Mouse (Mus musculus) retina, embryonic 14.5 days (tissue): ENCODE measurements around the gene Plekhg6.
A peak's percentile ranks its signal among the peaks of the same experiment; 100 is the strongest.

ENCODE experiments used
- DNase-seq: peaks from one replicate; pipeline ENCODE4 v3.0.0-alpha.2; 2015; ENCODE audit warnings: low spot score

Plekhg6 gene

DNA sequence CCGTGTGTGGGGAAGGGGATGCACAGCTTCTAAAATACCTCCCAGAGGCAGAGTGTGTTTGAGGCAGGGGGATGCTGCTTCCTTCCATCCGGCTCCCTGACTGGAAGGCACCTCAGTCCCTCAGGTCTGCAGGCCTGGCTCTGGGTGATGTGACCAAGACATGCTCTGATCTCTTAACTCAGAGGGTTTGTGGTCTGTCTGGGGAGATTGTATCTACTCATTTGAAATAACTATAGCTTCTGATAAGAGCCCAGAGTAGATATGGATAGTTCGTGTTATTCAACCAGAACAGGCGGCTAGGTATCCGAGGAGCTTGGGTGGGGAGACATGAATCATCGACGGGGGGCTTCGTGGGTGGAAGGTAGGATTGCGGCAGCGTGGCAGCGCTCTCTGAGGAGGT is 27.4 kb downstream of the Plekhg6 start:
- no peak for DNase-seq

DNA sequence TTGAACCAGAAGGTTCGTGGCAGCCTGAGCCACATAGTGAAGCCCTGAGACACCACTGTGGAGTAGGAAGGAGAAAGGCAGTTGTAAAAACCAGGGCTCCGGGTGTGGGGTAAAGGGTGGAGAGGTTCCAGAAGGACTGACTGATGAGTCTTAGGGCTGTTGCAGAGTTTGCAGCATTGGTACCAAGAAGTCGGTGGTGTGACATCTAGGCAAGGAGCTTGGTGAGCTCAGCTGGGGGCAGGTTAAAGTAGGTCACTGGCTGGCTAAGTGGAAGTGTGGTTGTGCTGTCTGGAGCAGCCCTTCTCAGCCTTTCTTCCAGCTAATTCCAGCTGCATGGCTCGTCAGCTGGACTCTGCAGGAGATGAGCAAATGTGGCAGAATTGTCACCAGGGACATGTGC is 27.8 kb downstream of the Plekhg6 start:
- DNase-seq: no peak

DNA sequence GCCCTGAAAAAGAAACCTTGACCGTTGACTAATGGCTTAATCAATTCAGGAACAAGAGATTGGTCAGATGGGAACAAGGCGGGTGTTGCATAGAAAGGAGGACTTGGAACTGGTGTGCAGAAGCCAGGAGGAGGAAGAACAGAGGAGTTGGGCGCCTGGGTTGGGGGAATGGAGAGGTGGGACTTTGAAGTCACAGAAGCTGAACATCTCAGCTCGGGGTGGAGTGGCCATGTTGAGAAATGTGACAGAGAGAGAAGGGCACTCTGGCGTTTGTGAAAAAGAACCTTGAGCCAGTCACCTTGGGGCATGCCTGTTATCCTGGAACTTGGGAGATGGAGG is 28.6 kb downstream of the Plekhg6 start:
- DNase-seq: no peak

DNA sequence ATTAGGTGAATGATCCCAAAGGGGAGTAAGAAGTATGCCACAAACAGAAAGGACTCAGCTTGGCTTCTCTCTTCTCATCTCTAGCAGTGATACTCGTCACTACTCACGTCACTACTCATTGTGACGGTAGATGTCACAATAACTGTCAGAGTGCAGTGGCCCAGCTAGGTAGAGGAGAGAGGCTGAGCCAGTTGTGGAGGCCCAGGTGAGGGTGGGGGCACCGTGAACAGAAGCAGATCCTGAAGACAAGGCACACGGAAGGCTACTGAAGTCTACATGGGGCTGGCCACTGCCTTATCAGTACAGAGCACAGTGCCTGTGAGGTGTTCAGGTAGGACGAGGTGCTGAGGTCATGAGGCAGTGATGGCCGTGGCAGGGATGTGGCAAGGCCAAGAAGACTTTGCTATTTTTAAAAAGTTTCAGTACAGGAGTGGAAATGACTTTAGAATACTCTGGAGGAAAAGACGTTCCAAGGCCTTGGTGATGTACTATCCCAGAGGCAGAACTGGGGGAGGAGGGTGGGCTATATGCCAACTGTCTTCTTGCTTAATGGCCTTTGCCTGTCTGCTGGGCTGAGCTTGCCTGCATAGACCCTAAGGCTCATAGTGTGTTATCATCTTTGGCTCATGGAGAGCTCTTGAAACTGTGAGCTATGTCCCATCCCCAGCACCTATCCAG is 29.1 kb downstream of the Plekhg6 start:
- DNase-seq: no peak

DNA sequence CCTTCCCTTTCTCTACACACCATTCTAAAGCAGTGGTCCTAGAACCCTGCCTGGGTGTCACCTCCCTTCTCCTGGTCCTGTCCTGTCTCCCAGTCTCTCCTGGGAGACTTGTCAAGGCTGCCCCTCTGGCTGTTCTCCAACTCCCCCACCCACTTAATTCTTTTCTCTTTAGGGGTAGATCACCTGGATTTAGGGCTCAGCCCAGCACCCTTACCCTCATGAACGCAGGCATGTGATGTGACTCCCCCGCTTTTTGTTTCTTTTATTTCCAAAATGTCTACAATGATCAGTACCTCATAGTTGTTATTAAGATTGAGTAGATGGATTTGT is 29.6 kb downstream of the Plekhg6 start:
- no peak for DNase-seq

DNA sequence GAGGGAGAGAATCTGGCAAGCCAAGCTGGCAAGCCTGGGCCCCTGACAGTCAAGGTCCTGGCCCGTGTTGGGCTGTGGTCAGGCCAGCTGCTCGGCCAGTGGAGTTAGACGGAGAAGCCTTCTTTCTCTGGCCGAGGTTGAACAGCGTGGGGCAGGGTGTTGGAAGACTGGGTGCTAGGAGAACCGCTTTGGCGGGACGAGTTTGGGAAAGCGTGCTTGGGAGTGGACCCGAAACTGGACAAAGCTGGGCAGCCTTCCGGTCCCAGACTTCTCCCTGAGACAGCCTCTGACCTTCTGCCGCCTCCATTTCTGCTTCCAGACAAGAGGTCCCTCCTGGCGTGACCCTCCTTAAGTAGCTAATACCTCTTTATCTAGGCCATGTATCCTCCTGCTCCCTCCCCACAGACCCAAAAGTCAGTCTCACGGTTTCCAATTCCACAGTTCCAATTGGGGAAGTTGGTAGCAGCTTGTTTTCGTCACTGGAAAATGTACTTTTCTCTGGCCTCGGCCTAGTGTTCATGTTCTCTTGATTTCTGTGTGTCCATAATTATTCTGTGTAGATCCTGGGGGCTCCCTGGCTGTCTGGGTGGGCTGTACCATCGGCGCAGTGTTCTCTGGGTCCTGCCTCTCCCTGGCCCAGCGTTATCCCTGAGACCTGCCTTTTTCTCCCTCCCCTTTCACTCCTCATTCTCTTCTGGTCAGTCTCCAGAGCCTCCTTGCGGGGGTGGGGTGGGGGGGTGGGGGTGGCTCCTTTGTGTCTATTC is 30.2 kb downstream of the Plekhg6 start:
- DNase-seq: peak; percentile 27

DNA sequence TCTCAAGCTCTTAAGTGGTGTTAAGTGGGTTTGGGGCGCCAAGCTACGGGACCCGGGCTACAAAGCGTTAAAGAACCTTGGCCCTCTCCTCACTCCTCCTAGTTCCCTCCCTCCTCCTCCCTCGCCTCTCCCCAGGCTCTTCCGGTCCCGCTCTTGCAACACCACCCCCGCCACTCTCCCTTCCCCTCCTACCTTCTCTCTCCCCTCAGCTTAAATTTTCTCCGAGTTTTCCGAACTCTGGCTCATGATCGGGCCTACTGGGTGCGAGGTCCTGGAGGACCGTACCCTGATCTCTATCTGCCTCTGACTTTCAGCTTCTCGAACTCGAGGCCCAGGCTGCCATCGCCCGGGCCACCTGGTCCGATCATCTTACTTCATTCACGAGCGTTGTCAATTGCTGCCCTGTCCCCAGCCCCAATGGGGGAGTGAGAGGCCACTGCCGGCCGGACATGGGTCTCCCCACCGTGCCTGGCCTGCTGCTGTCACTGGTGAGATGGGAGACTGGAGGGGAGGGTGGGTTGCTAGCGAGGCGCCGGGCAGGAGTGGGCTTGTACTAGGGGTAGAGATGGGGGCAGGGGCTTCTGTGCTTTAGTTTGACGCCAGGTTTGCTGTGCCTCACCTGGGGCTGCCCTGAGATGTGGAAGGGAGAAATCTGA is 30.9 kb downstream of the Plekhg6 start:
- DNase-seq: peak; percentile 71

DNA sequence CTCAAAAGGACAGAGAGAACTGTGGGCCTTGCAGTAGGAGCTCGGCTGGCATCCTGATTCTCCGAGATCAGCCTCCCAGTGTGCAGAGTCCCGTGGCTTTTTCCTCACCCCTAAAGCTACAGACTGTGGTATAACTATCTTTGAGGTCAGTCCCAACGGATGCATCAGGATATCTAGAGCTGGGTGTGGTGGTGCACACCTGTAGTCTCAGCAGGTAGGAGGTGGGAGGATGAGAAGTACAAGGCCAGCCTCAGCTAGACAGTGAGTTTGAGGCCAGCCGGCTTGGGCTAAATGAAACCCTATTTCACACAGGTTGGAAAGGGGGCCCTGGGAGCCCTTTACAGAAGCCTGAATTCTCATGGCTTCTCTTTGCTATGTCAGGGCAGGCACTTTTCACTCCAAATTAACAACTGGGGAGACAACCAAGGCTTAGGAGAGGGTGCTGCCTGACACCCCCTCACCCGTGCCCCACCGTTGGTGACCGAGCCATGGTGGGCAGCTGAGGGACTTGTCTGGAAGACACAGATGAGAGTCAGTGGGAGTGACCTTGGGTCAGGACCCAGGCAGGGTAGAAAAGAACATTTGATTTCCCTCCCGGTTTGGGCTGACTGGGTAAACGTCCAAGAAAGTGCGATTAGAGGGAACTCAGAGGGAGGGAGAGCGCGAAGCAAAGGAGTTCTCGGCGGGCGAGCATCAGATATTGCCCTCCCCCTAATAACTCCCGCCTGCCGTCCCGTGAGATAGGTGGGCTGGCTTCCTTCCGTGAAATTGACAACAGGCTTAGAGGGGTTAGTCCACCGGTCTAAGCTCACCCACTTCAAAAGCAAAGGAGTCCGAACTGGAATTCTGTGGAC is 31.6 kb downstream of the Plekhg6 start, which contains the start of gene Tnfrsf1a:
Gene Tnfrsf1a (plus strand): TSS at position 642 of the 854 bp plus-strand sequence.
- no peak for DNase-seq

DNA sequence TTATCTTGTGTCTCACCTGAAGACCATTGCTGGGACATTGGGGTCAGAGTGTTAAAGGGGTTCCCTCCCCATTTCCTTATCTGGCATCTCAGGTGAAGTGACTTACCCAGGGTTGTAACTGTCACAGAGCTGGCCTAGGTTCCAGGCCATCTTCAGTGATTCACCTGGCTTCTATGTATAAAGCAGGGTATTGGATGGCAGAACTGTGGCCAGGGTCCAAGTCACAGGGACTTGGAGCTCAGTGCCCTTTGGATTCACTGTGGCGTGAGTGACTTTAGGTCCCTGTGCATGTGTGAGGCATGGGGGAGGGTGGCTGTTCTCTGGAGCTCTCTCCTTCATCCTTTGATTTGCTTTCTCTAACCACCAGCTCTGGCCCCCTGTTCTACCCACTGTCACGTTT is 34.6 kb downstream of the Plekhg6 start:
- DNase-seq: no peak

DNA sequence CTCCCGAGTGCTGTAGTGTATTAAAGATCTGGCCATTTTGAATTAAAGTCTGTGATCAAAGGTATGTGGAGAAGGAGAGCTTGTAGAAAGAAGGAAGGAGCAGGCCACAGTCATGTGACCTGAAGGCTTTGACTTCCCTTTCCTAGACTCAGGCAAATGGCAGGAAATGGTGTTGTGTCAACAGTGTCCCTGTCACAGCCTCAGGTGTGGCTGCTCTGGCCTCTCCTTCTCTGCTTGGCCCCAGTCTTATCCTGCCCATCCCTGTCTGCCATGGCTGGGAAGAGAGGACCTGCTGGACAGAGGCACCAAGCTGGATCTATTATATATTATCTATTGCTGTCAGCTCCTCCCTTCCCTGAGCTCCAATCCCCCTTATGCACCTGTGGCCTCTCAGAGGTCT is 35.0 kb downstream of the Plekhg6 start:
- no peak for DNase-seq

DNA sequence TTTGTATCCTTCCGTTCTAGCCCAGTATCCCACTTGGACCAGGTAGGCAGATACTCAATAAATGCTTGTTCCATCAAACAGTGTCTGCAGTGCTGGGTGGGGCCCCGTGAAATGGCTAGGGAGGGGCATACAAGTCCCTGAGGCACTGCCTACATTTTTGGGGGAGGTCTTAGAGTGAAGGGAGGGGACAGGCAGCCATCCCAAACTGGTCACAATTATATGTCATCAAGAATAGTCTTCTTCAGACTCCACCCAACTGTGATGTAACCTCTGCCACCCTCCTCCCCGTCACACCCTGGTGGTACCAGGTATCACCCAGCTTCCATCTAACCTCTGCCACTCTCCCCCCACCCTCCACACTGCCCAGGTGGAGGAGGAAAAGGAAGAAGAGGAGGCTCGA is 35.7 kb downstream of the Plekhg6 start:
- no peak for DNase-seq

DNA sequence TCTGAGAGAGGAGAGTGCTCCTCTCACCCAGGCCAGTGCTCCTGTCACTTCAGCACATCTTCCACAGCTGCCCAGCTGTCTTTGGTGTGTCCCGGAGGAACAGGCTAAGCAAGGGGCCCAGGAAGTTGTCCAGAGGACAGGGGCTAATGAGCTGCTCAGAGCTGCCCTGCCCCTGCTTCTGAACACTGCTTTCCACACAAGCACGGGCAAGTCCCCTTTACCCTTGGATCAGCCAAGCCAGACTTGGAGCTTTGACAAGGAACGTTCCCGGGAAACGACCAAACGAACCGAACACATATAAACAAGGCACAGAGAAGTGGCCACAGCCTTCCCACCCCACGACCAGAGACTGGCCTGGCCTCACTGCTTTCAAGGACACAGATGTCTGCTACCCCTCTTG is 36.5 kb downstream of the Plekhg6 start:
- no peak for DNase-seq

DNA sequence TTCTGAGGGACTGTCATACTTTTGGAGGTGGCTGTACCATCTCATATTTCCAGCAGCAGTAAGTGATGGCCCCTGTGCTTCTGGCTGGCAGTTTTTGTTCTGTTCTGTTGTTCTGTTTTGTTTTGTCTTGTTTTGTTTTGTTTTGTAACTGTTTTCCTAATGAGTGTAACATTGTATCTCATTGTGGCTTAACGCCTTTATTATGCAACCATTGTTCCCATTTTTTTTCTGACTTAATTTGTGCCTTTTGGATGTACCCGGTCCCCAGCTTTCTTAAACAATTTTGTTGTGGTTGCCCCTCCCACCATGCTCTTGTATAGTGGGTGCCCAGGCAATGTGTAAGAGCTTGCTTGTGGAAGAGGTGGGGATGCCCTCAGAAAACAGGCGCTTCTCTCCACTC is 38.4 kb downstream of the Plekhg6 start:
- DNase-seq: no peak

DNA sequence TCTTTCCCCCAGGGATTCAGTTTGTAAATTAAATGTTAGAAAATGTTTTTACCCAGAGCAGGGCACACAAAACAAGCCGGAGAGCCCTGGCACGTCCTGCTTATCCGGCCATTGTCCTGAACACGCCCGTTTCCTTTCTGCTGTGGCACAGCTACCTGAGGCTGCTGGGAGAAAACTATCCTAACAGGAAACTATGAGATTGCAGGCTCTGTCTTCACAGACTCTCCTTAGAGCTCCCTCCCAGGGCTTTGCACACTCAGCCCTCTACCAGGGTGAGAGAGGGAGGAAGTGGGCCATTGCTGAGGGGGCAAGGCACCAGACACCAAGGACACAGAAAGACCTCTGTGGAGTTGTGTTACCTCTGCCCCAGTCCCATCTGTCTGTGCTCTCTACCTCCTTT is 40.3 kb downstream of the Plekhg6 start:
- DNase-seq: no peak

DNA sequence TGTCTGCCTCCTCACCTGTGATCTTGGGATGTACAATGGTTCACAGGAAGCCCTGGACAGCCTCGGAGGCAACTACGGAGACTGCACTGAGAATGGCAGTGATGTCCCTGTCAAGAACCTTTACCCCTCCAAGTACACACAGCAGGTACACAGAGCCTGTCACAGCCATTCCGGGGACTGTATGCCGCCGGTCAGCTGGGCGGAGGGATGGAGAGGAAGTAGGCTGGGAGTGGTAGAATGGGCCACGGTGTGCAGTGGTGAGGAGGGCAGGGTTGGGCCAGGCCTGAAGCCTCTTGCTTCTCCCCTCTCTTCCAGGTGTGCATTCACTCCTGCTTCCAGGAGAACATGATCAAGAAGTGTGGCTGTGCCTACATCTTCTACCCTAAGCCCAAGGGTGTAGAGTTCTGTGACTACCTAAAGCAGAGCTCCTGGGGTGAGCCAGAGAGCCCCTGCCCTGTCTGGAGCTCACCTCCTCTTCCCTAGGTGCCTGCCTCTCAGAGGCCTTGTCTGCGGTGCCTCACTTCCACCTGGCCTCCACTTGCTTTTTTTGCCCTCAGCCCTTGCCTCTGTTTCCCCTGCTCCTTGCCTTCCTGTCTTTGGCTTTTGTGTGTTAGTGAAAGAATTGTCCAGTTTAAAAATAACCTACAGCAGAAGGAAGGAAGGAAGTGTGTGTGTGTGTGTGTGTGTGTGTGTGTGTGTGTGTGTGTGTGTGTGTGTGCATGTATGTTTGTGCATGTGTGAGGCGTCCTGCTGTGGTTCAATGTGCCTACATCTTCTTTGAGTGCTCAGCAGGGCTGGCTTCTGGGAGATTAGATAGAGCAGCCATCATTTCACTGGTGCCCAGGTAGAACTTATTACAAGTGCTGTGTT is 41.6 kb downstream of the Plekhg6 start:
- DNase-seq: no peak

DNA sequence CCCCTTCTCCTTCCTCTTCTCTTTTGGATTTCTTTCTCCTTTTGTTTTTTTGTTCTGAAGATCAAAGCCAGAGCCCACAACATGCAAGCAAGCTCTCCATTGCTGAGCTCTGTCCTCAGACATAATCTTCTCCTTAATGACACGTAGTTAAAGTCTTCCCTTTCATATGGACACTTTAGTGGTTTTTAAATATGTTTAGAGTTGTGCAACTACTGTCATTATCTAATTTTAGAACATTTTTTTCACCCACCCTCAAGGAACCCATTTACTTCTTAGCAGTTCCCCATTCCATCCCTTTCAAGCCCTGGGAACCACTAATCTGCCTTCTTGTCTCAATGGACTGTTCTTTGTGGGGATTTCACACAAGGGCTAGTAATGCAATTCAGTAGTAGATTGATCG is 46.2 kb downstream of the Plekhg6 start:
- DNase-seq: no peak

DNA sequence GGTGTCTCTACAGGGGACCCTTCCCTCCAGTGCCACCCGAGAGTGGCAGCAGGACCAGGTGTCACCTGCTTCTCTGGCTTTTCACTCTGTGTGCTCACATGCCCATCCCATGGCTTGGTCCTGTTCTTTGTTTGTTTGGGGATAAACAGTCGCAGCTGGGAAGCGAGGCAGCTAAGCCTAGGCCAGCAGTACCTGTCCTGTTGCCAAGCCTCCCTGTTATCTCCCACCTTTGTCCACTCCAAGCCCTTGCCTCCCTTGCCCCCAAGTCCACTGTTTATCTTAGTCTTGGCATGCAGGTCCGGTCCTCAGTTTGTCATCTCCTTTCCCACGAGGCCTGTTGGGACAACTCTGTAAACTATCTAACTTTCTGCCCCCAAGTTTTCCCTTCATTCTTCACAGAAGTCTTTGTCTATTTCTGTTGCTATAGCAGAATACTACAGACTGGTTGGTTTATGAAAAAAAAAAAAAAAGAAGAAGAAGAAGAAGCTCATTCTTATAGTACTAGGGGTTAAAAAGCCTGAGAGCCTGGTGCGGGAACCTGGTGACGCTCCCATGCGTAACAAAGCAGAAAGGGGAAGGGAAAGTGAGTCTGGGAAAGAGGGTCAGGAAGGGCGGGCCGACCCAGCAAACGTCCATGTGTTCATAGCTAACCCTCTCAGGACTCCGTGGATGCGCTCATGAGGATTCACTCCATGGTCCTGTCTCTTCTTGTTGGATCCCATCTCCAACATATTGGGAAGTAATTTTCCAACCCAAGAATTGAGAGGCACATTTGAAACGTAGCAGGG is 47.3 kb downstream of the Plekhg6 start:
- DNase-seq: no peak

DNA sequence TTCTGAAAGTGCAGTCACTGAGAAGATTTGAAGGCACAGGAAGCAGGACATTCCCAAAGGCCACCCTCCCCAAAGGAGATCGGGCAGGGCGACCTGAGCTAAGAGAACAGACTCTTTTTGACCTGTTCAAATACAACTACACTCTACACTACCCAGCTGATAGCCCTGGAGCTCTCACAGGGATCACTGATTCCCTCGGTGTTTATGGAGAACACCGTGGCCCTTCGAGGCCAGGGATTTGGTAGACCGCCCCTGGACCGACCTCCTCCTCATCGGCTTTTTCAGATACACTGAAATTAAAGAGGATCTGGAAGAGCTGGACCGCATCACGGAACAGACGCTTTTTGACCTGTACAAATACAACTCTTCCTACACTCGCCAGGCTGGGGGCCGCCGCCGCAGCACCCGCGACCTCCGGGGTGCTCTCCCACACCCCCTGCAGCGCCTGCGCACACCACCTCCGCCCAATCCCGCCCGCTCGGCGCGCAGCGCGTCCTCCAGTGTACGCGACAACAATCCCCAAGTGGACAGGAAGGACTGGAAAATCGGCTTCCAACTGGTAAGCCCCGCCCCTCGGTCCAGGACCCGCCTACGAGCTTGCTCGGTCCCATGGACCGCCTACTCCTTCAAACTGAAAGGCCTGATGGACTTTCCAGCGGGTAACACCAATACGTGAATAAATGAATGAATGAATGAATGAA is 49.8 kb downstream of the Plekhg6 start:
- DNase-seq: peak; percentile 85

DNA sequence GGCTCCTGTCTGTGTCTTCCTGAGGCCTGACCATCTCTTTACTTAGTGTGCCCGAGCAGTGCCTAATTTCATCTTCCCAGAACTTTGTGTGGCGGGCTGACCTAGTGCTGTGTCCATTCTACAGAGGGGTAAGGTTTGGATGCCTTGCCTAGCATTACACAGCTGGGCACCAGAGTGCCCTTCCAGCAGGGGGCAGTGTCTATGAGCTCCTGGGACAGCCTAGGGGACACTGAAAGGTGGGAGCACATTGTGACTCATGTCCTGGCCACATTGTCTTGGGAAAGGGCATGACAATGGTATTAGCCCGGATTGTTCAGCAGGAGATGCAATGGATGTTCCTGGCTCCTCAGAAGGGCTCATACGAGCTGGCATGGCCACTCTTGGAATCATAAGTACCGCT is 52.4 kb downstream of the Plekhg6 start:
- DNase-seq: no peak

DNA sequence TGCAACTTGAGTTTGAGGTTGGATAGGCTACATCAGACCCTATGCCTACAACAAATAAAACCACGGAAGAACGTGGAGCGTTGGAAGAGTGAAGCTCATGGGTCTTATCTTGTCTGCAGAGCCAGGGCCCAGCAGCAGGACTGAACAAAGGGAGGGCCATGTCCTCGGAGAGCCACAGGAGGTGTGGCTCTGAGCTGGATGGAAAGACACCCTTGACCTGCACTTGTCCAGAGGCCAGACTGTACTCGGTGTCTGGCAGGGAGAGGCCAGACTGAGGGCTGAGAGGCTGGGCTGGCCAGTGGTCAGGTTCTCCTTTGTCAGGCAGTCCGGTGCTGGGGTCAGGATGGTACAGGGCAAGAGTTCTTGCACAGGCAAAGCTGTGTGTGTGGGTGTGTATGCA is 55.3 kb downstream of the Plekhg6 start:
- DNase-seq: no peak
